Mouse (Mus musculus): Measurements from ENCODE around the gene Gm10024. TPM values are rescaled to one million over a fixed set of nuclear protein-coding genes. Genes with fewer than 3 reads are reported as not detected.
"Not testable (repeated sequence)": the region's sequence is repeated elsewhere in the genome, so short reads cannot be mapped to it uniquely, and the experiment has no call there.

Gene Gm10024
- polyA plus RNA-seq, 1 experiment from 2014 or later, result not detected

DNA sequence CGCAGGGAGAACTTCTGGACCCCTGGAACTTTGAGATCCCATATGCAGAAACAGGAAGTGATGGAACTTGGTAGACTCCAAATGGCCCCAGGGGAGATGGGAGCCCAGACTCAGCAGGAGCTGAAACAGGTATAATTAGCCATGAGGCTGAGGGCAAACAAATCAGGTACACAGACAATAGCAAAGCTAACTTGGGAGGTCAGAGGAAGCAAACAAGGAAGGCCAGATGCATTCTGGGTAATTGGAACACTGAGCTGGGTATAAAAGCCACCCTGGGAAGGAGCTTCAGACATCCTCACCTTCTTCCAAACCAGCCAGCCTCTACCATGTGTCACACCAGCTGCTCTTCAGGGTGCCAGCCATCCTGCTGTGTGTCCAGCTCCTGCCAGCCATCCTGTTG, 9.0 kb downstream of the Gm10024 start, which contains the start of gene Krtap12-1:
Krtap12-1 (plus strand) TSS at position 301 of the 400 bp plus-strand sequence.
- WGBS, result 74% methylated on average over 1 of the region's 1 CpGs
- not testable (repeated sequence) for H3K4me2 ChIP-seq (ENCODE audit: low read depth, low read length); H3K27ac ChIP-seq (ENCODE audit: low read length); H3K4me3 ChIP-seq (ENCODE audit: low read length); H3K9me3 ChIP-seq (ENCODE audit: control insufficient read depth, low read length); H3K4me1 ChIP-seq (replicated peaks; ENCODE audit: control insufficient read depth, insufficient read depth, low read length); H3K9ac ChIP-seq (ENCODE audit: low read length); H3K27me3 ChIP-seq (ENCODE audit: control insufficient read depth, insufficient read depth, low read depth, low read length); H3K36me3 ChIP-seq (ENCODE audit: control insufficient read depth, insufficient read depth, low read length); ATAC-seq (ENCODE audit: low read depth)

DNA sequence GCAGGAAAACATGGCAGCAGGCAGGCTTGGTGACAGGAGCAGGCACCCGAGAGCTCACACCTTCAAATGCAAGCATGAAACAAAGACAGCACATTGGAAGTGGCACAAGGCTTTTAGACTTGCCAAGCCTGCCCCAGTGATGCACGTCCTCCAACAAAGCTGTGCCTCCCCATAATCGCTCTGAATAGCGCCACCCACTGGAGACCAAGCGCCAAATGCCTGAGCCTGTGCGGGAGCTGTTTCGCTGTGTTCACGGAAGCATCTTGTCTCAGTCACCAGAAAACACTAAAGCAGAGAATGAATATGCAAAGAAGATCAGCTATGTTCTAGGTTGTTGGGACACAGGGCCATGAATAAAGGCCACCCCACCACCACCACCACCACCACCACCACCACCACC, 13.6 kb downstream of the Gm10024 start:
- no peak overlapping the region for H3K4me3 ChIP-seq (ENCODE audit: low read length)
- no peak overlapping the region for H3K4me2 ChIP-seq (ENCODE audit: low read depth, low read length)
- H3K9ac ChIP-seq (ENCODE audit: low read length), result no peak overlapping the region
- H3K36me3 ChIP-seq (ENCODE audit: control insufficient read depth, insufficient read depth, low read length), result no peaks in the 10 kb centered on the region
- H3K27ac ChIP-seq (ENCODE audit: low read length), result no peak overlapping the region
- no peaks in the 10 kb centered on the region for H3K9me3 ChIP-seq (ENCODE audit: control insufficient read depth, low read length)
- H3K27me3 ChIP-seq (ENCODE audit: control insufficient read depth, insufficient read depth, low read depth, low read length), result no peaks in the 10 kb centered on the region
- H3K4me1 ChIP-seq (replicated peaks; ENCODE audit: control insufficient read depth, insufficient read depth, low read length), result no peaks in the 10 kb centered on the region
- no peak for ATAC-seq (ENCODE audit: low read depth)
- WGBS, result 73% methylated on average over 8 of the region's 8 CpGs

DNA sequence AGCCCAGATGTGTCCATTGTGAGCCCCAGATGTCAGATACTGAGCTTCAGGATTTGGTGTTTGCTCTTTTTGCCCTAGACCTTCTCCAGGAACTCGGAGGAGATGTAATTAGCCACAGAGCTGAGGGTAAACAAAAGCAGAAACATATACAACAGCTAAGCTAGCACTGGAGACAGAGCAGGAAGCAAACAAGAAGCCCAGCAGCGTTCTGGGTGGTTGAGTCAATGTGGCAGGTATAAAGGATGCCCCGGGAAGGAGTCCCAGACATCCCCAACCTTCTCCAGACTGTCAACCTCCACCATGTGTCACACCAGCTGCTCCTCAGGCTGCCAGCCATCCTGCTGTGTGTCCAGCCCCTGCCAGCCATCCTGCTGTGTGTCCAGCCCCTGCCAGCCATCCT, 14.9 kb downstream of the Gm10024 start, which contains the start of gene Gm10100:
Gm10100 (plus strand) TSS at position 301 of the 400 bp plus-strand sequence.
- 16% methylated on average over 3 of the region's 3 CpGs for WGBS
- Histone ChIP-seq H3K9me3 (ENCODE audit: control insufficient read depth, low read length) (no peaks in the 10 kb centered on the region), H3K27ac (ENCODE audit: low read length) (no peak within 1 kb of the TSS), H3K27me3 (ENCODE audit: control insufficient read depth, insufficient read depth, low read depth, low read length) (no peaks in the 10 kb centered on the region), H3K9ac (ENCODE audit: low read length) (no peak within 1 kb of the TSS), H3K4me3 (ENCODE audit: low read length) (no peak within 1 kb of the TSS), H3K4me1 (replicated peaks; ENCODE audit: control insufficient read depth, insufficient read depth, low read length) (no peaks in the 10 kb centered on the region), H3K4me2 (ENCODE audit: low read depth, low read length) (no peak within 1 kb of the TSS), H3K36me3 (ENCODE audit: control insufficient read depth, insufficient read depth, low read length) (no peaks in the 10 kb centered on the region)
- ATAC-seq (ENCODE audit: low read depth), result no peak

DNA sequence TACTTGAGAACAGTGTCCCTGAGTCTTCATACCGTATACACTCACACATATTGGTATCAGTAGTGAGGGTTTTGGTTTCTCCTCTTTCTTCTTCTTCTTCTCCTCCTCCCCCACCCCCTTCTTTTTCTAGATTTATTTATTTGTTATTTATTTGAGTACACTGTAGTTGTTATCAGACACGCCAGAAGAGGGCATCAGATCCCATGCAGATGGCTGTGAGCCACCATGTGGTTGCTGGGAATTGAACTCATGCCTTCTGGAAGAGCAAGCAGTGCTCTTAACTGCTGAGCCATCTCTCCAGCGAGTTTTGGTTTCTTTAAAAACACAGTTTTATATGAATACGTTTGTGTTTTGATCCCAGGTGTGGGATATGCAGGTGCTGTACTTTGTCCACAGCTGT, 17.0 kb downstream of the Gm10024 start:
- no peak overlapping the region for H3K4me2 ChIP-seq (ENCODE audit: low read depth, low read length)
- 51% methylated on average over 4 of the region's 4 CpGs for WGBS
- no peak overlapping the region for H3K4me3 ChIP-seq (ENCODE audit: low read length)
- H3K27me3 ChIP-seq (ENCODE audit: control insufficient read depth, insufficient read depth, low read depth, low read length), result no peaks in the 10 kb centered on the region
- H3K27ac ChIP-seq (ENCODE audit: low read length), result no peak overlapping the region
- H3K9me3 ChIP-seq (ENCODE audit: control insufficient read depth, low read length), result no peaks in the 10 kb centered on the region
- no peak overlapping the region for H3K9ac ChIP-seq (ENCODE audit: low read length)
- no peak for ATAC-seq (ENCODE audit: low read depth)
- H3K36me3 ChIP-seq (ENCODE audit: control insufficient read depth, insufficient read depth, low read length), result no peaks in the 10 kb centered on the region
- H3K4me1 ChIP-seq (replicated peaks; ENCODE audit: control insufficient read depth, insufficient read depth, low read length), result no peaks in the 10 kb centered on the region

DNA sequence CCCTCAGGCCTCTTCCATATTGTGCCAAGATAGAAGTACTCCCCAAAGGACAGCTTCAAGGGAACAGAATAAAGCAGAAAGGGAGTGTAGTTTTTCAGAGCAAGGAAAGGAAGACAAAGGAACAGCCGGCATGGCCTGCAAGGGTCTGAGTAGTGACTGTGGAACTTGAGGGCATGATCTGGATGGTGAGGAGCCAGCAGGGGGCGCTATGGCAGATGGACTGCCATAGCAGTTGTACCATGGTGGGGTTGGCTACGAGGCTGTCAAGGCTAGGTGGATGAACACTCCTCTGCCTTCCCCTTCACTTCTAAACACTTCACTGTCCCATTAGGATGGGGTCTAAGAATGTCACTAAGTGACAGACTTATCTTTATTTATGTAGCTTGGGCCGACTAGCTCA, 18.0 kb downstream of the Gm10024 start:
- Histone ChIP-seq H3K36me3 (ENCODE audit: control insufficient read depth, insufficient read depth, low read length) (no peaks in the 10 kb centered on the region), H3K4me1 (replicated peaks; ENCODE audit: control insufficient read depth, insufficient read depth, low read length) (no peaks in the 10 kb centered on the region), H3K27me3 (ENCODE audit: control insufficient read depth, insufficient read depth, low read depth, low read length) (no peaks in the 10 kb centered on the region), H3K27ac (ENCODE audit: low read length) (no peak overlapping the region), H3K9ac (ENCODE audit: low read length) (no peak overlapping the region), H3K9me3 (ENCODE audit: control insufficient read depth, low read length) (no peaks in the 10 kb centered on the region), H3K4me2 (ENCODE audit: low read depth, low read length) (no peak overlapping the region), H3K4me3 (ENCODE audit: low read length) (no peak overlapping the region)
- WGBS, result 38% methylated on average over 4 of the region's 4 CpGs
- ATAC-seq (ENCODE audit: low read depth), result no peak

DNA sequence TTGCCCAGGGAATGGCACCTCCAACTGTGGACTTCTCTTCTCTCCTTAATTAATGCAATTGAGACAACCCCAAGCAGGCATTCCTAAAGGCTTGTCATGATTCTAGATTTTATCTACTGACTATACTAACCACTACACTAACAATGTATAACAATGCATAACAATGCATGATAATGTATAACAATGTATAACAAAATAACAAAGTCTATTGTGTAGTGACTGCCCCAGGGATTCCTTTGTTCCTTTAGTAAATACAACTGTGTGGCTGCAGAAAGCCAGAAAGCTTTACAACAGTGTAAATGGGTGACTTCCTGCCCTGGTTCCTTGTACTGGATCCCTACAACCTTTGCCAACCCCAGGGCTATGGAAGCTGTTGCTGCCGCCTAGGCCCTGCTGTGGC, 24.7 kb downstream of the Gm10024 start:
- Histone ChIP-seq H3K27ac (ENCODE audit: low read length) (no peak overlapping the region), H3K4me3 (ENCODE audit: low read length) (no peak overlapping the region), H3K36me3 (ENCODE audit: control insufficient read depth, insufficient read depth, low read length) (no peaks in the 10 kb centered on the region), H3K4me1 (replicated peaks; ENCODE audit: control insufficient read depth, insufficient read depth, low read length) (no peaks in the 10 kb centered on the region), H3K27me3 (ENCODE audit: control insufficient read depth, insufficient read depth, low read depth, low read length) (no peaks in the 10 kb centered on the region), H3K9me3 (ENCODE audit: control insufficient read depth, low read length) (peaks cover 4% of the 10 kb centered on the region; the same call in 1 of the 2 replicates), H3K9ac (ENCODE audit: low read length) (no peak overlapping the region), H3K4me2 (ENCODE audit: low read depth, low read length) (no peak overlapping the region)
- ATAC-seq (ENCODE audit: low read depth), result no peak
- 90% methylated on average over 1 of the region's 1 CpGs for WGBS

DNA sequence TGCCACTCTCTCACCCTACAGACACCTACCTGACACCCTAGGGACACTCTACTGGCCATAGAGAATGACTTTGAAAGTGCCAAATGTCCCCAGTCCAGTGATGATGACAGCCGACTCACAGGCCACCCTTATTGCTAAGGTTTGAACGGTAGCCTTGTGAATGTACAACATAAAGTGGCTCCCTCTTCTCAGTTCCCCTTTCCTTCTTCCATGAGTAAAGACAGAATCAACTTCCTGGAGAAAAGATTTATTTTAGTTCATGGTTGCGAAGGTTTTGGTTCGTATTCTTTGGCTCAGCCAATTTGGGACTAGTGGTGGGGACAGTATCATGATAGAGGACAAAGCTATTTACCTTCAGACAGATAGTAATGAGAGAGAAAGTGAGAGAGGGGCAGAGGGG, 27.7 kb downstream of the Gm10024 start:
- 80% methylated on average over 4 of the region's 4 CpGs for WGBS
- H3K9me3 ChIP-seq (ENCODE audit: control insufficient read depth, low read length), result peaks cover 4% of the 10 kb centered on the region; the same call in 1 of the 2 replicates
- no peak overlapping the region for H3K9ac ChIP-seq (ENCODE audit: low read length)
- no peaks in the 10 kb centered on the region for H3K36me3 ChIP-seq (ENCODE audit: control insufficient read depth, insufficient read depth, low read length)
- no peak overlapping the region for H3K27ac ChIP-seq (ENCODE audit: low read length)
- H3K4me2 ChIP-seq (ENCODE audit: low read depth, low read length), result no peak overlapping the region
- ATAC-seq (ENCODE audit: low read depth), result no peak
- no peak overlapping the region for H3K4me3 ChIP-seq (ENCODE audit: low read length)
- H3K4me1 ChIP-seq (replicated peaks; ENCODE audit: control insufficient read depth, insufficient read depth, low read length), result no peaks in the 10 kb centered on the region
- no peaks in the 10 kb centered on the region for H3K27me3 ChIP-seq (ENCODE audit: control insufficient read depth, insufficient read depth, low read depth, low read length)

DNA sequence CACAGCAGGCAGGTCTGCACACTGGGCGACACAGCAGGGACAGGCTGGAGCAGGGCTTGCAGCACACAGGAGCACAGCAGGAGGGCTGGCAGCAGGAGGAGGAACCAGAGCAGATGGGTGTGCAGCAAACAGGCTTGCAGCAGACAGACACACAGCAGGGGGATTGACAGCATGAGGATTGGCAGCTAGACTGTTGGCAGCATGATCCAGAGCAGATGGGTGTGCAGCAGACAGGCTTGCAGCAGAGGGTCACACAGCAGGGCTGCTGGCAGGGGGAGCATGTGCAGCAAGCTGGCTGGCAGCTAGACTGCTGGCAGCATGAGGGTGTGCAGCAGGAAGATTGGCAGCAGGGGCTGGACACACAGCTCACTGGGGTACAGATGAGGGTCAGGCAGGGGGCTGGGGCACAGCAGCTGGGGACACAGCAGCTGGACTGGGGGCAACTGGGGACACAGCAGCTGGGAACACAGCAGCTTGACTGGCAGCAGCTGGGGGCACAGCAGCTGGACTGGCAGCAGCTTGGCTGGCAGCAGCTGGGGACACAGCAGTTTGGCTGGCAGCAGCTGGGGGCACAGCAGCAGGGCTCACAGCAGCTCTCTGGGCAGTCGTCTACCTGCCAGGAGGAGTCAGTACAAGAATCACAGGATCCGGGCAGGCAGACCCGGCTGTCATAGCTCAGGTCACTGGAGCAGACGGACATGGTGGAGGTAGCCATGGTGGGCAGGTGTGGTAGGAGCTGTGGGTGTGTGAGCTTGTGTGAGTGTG, 30.8 kb downstream of the Gm10024 start, which contains the start of gene Gm18596:
Gm18596 (minus strand) TSS at position 715 of the 765 bp plus-strand sequence.
- not testable (repeated sequence) for H3K4me1 ChIP-seq (replicated peaks; ENCODE audit: control insufficient read depth, insufficient read depth, low read length); H3K9me3 ChIP-seq (ENCODE audit: control insufficient read depth, low read length); H3K27ac ChIP-seq (ENCODE audit: low read length); H3K27me3 ChIP-seq (ENCODE audit: control insufficient read depth, insufficient read depth, low read depth, low read length); H3K9ac ChIP-seq (ENCODE audit: low read length); H3K36me3 ChIP-seq (ENCODE audit: control insufficient read depth, insufficient read depth, low read length); ATAC-seq (ENCODE audit: low read depth); H3K4me2 ChIP-seq (ENCODE audit: low read depth, low read length); H3K4me3 ChIP-seq (ENCODE audit: low read length)
- 57% methylated on average over 4 of the region's 5 CpGs for WGBS

DNA sequence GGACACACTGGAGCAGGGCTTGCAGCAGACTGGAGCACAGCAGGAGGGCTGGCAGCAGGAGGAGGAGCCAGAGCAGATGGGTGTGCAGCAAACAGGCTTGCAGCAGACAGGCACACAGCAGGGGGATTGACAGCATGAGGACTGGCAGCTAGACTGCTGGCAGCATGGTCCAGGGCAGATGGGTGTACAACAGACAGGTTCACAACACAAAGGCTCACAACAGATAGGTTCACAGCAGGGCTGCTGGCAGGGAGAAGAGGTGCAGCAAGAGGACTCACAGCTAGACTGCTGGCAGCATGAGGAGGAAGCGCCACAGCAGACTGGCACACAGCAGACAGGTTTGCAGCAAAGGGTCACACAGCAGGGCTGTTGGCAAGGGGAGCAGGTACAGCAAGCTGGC, 39.4 kb downstream of the Gm10024 start:
- H3K27ac ChIP-seq (ENCODE audit: low read length); ATAC-seq (ENCODE audit: low read depth); H3K9ac ChIP-seq (ENCODE audit: low read length); H3K4me3 ChIP-seq (ENCODE audit: low read length); H3K4me2 ChIP-seq (ENCODE audit: low read depth, low read length); H3K27me3 ChIP-seq (ENCODE audit: control insufficient read depth, insufficient read depth, low read depth, low read length); H3K9me3 ChIP-seq (ENCODE audit: control insufficient read depth, low read length); H3K36me3 ChIP-seq (ENCODE audit: control insufficient read depth, insufficient read depth, low read length); H3K4me1 ChIP-seq (replicated peaks; ENCODE audit: control insufficient read depth, insufficient read depth, low read length): not testable (repeated sequence)
- WGBS, result 62% methylated on average over 1 of the region's 1 CpGs
